Comparison of ENCODE assay signal across 19 mouse cellular contexts in genomic region chr2:79770307-79770706, GRCm38 (mm10).
A peak's percentile ranks its signal among the peaks of the same experiment; 100 is the strongest.
DNase-seq lines count a peak whose midpoint lies in the region; ATAC-seq and TF ChIP-seq lines count a peak whose summit lies in the region.
"Had no signal": no experiment of that assay in that cellular context is flagged by ENCODE, and none has a peak within 500 bp of the region (broad histone marks: within the 10 kb centered on the region; RNA-seq: fewer than 3 reads in every experiment).

No protein-coding gene starts in this region.

- H3K27ac ChIP-seq in kidney, embryonic 14.5 days (ENCODE audit: low read depth, low read length): no peak overlapping the region
- H3K27ac ChIP-seq in midbrain, embryonic 13.5 days: no peak overlapping the region
- H3K27ac ChIP-seq in midbrain, postnatal 0 days (ENCODE audit: low read depth, low read length): no peak overlapping the region
- no peak overlapping the region for H3K27ac ChIP-seq in forebrain, embryonic 14.5 days (ENCODE audit: low read depth, low read length)
- H3K27ac ChIP-seq: embryonic facial prominence, embryonic 13.5 days; heart, embryonic 13.5 days; hindbrain, embryonic 15.5 days had no signal

- no peak overlapping the region for H3K9ac ChIP-seq in kidney, embryonic 14.5 days (ENCODE audit: low read depth, low read length)
- no peak overlapping the region for H3K9ac ChIP-seq in midbrain, embryonic 13.5 days (replicated peaks)
- no peak overlapping the region for H3K9ac ChIP-seq in midbrain, postnatal 0 days (replicated peaks; ENCODE audit: low read length, poor library complexity, severe bottlenecking)
- no peak overlapping the region for H3K9ac ChIP-seq in forebrain, embryonic 14.5 days (ENCODE audit: low read length)
- H3K9ac ChIP-seq: embryonic facial prominence, embryonic 13.5 days; heart, embryonic 13.5 days; hindbrain, embryonic 15.5 days had no signal

- no peaks in the 10 kb centered on the region for H3K36me3 ChIP-seq in kidney, embryonic 14.5 days (ENCODE audit: control insufficient read depth, insufficient read depth, low read length)
- no peaks in the 10 kb centered on the region for H3K36me3 ChIP-seq in midbrain, embryonic 13.5 days
- H3K36me3 ChIP-seq in midbrain, postnatal 0 days (ENCODE audit: insufficient read depth, low read length): no peaks in the 10 kb centered on the region
- no peaks in the 10 kb centered on the region for H3K36me3 ChIP-seq in forebrain, embryonic 14.5 days (ENCODE audit: control insufficient read depth, insufficient read depth, low read length)
- H3K36me3 ChIP-seq: embryonic facial prominence, embryonic 13.5 days; heart, embryonic 13.5 days; hindbrain, embryonic 15.5 days had no signal

- H3K27me3 ChIP-seq in kidney, embryonic 14.5 days (ENCODE audit: control insufficient read depth, insufficient read depth, low read length): no peaks in the 10 kb centered on the region
- no peaks in the 10 kb centered on the region for H3K27me3 ChIP-seq in midbrain, embryonic 13.5 days
- no peaks in the 10 kb centered on the region for H3K27me3 ChIP-seq in midbrain, postnatal 0 days (ENCODE audit: insufficient read depth, low read length)
- no peaks in the 10 kb centered on the region for H3K27me3 ChIP-seq in forebrain, embryonic 14.5 days (replicated peaks; ENCODE audit: control insufficient read depth, insufficient read depth, low read length)
- H3K27me3 ChIP-seq: CH12.LX; embryonic facial prominence, embryonic 13.5 days; heart, embryonic 13.5 days; hindbrain, embryonic 15.5 days had no signal

- no peak for TF ChIP-seq CTCF in midbrain, postnatal 0 days (IDR thresholded peaks at IDR 0.05)

- peak; percentile 51; the same call in 1 of the 2 replicates for ATAC-seq in kidney, embryonic 14.5 days (ENCODE audit: low FRiP score, low TSS enrichment)
- ATAC-seq in midbrain, embryonic 13.5 days: 0 out of 2 replicates have a peak, but pooled peaks have one; percentile 50
- no peak for ATAC-seq in midbrain, postnatal 0 days (ENCODE audit: low FRiP score)
- peak; percentile 80 for ATAC-seq in forebrain, embryonic 14.5 days
- ATAC-seq: activated CD4-positive, CD25-positive, alpha-beta regulatory T cell, adult 4 months; Patski had no signal

- no peaks in the 10 kb centered on the region for H3K4me1 ChIP-seq in kidney, embryonic 14.5 days (ENCODE audit: control insufficient read depth, insufficient read depth, low read length)
- H3K4me1 ChIP-seq in midbrain, embryonic 13.5 days (replicated peaks): peaks cover 8% of the 10 kb centered on the region; the same call in 1 of the 2 replicates
- no peaks in the 10 kb centered on the region for H3K4me1 ChIP-seq in midbrain, postnatal 0 days (ENCODE audit: insufficient read depth, low read length)
- 0 out of 2 replicates have a peak, but pooled peaks cover 2% of the 10 kb centered on the region for H3K4me1 ChIP-seq in forebrain, embryonic 14.5 days (ENCODE audit: control insufficient read depth, insufficient read depth, low read length)
- H3K4me1 ChIP-seq: embryonic facial prominence, embryonic 13.5 days; heart, embryonic 13.5 days had no signal

- DNase-seq in kidney, postnatal 4 days: no peak
- no peak for DNase-seq in midbrain, postnatal 0 days (ENCODE audit: low spot score)
- DNase-seq in forebrain, embryonic 14.5 days (ENCODE audit: low spot score): peak; percentile 58
- no peak for DNase-seq in urinary bladder, postnatal 10 days (ENCODE audit: low spot score)
- DNase-seq: adrenal gland, postnatal 14 days; cerebellum, adult 18-20 months; cerebellum, adult 9-11 months; cerebellum, postnatal 36 days; gastrocnemius, postnatal 36 days; heart, adult 11 months; heart, postnatal 36 days had no signal

- no peak overlapping the region for H3K4me2 ChIP-seq in kidney, embryonic 14.5 days (replicated peaks; ENCODE audit: low read depth, low read length)
- H3K4me2 ChIP-seq in midbrain, embryonic 13.5 days (replicated peaks): no peak overlapping the region
- H3K4me2 ChIP-seq in midbrain, postnatal 0 days (ENCODE audit: low read depth, low read length, poor library complexity, severe bottlenecking): no peak overlapping the region
- no peak overlapping the region for H3K4me2 ChIP-seq in forebrain, embryonic 14.5 days (ENCODE audit: low read length)
- H3K4me2 ChIP-seq: embryonic facial prominence, embryonic 13.5 days; heart, embryonic 13.5 days; hindbrain, embryonic 15.5 days had no signal

- no peaks in the 10 kb centered on the region for H3K9me3 ChIP-seq in kidney, embryonic 14.5 days (ENCODE audit: control insufficient read depth, low read length)
- H3K9me3 ChIP-seq in midbrain, embryonic 13.5 days: no peaks in the 10 kb centered on the region
- H3K9me3 ChIP-seq in midbrain, postnatal 0 days (ENCODE audit: low read length): no peaks in the 10 kb centered on the region
- H3K9me3 ChIP-seq in forebrain, embryonic 14.5 days (replicated peaks; ENCODE audit: control insufficient read depth, low read length): no peaks in the 10 kb centered on the region
- H3K9me3 ChIP-seq: embryonic facial prominence, embryonic 13.5 days; heart, embryonic 13.5 days; hindbrain, embryonic 15.5 days had no signal

- WGBS in kidney, embryonic 14.5 days: 63% methylated on average over 3 of the region's 3 CpGs
- 34% methylated on average over 3 of the region's 3 CpGs for WGBS in midbrain, embryonic 13.5 days
- WGBS in midbrain, postnatal 0 days: 39% methylated on average over 3 of the region's 3 CpGs
- WGBS in forebrain, embryonic 14.5 days: 0% methylated on average over 3 of the region's 3 CpGs

- H3K4me3 ChIP-seq in kidney, embryonic 14.5 days (ENCODE audit: low read length): no peak overlapping the region
- no peak overlapping the region for H3K4me3 ChIP-seq in midbrain, embryonic 13.5 days (replicated peaks)
- no peak overlapping the region for H3K4me3 ChIP-seq in midbrain, postnatal 0 days (ENCODE audit: low read depth, low read length)
- H3K4me3 ChIP-seq in forebrain, embryonic 14.5 days (ENCODE audit: low read depth, low read length): no peak overlapping the region
- H3K4me3 ChIP-seq: embryonic facial prominence, embryonic 13.5 days; heart, embryonic 13.5 days; hindbrain, embryonic 15.5 days had no signal
